Mouse (Mus musculus) CH12.LX (cell line): ENCODE data around the gene Pkdcc. TPM values are rescaled to one million over a fixed set of nuclear protein-coding genes. Genes with fewer than 3 reads are reported as not detected.

Experiments used
- DNase-seq: peaks from one replicate; pipeline ENCODE4 v3.0.0-alpha.2; 2013; ENCODE audit errors: extremely low read depth
- H3K27ac ChIP-seq: 2 replicates; pipeline ENCODE4 v1.5.1; 2012; ENCODE audit warnings: low read depth, mild to moderate bottlenecking, control low read depth, moderate library complexity; ENCODE audit not compliant: insufficient read depth
- H3K27me3 ChIP-seq: replicated peaks from 2 replicates; pipeline ENCODE3; 2012; ENCODE audit warnings: inconsistent platforms
- H3K36me3 ChIP-seq, 2 experiments: replicated peaks in 1 of 2; 2 replicates each; pipeline versions ENCODE3 to v1.6.1; 2012; ENCODE audit warnings: inconsistent platforms in 1 of 2, low read length in 1 of 2, mild to moderate bottlenecking in 1 of 2, mixed read lengths in 1 of 2, moderate library complexity in 1 of 2; ENCODE audit not compliant: control insufficient read depth in 1 of 2, insufficient read depth in 1 of 2
- H3K4me1 ChIP-seq, 2 experiments: 2 replicates each; pipeline ENCODE4 v1.6.1; 2012; ENCODE audit warnings: inconsistent platforms in 1 of 2, moderate library complexity in 1 of 2; ENCODE audit not compliant: insufficient read depth in 2 of 2, control insufficient read depth in 1 of 2
- H3K4me2 ChIP-seq: 2 replicates; pipeline ENCODE4 v1.6.1; 2012; ENCODE audit warnings: low read depth, mild to moderate bottlenecking, control low read depth; ENCODE audit not compliant: poor library complexity, insufficient read depth, severe bottlenecking
- H3K4me3 ChIP-seq, 3 experiments: fragments of 150-350 bp in 1 of 3; sonication (generic) in 1 of 3; replicated peaks in 1 of 3; 2 replicates each; pipeline versions ENCODE3 to v1.5.1; 2011 to 2012; ENCODE audit warnings: low read depth in 2 of 3, low read length in 2 of 3, mild to moderate bottlenecking in 2 of 3, moderate library complexity in 2 of 3, control low read depth in 1 of 3, improper control_type of control experiment in 1 of 3, inconsistent platforms in 1 of 3, mixed read lengths in 1 of 3; ENCODE audit not compliant: poor library complexity in 1 of 3
- H3K79me2 ChIP-seq: replicated peaks from 2 replicates; pipeline ENCODE4 v1.6.1; 2012; ENCODE audit warnings: mild to moderate bottlenecking, moderate library complexity; ENCODE audit not compliant: control insufficient read depth, poor library complexity, insufficient read depth, severe bottlenecking; ENCODE audit errors: extremely low read depth
- H3K9ac ChIP-seq: 2 replicates; pipeline ENCODE4 v1.6.1; 2012; ENCODE audit warnings: low read depth, mild to moderate bottlenecking, control low read depth, moderate library complexity; ENCODE audit not compliant: insufficient read depth
- H3K9me3 ChIP-seq: replicated peaks from 2 replicates; pipeline ENCODE3; 2012; ENCODE audit warnings: low read length, inconsistent platforms, mixed read lengths
- CHD2 ChIP-seq: IDR thresholded peaks from 2 replicates; pipeline ENCODE4 v1.6.1; 2011; ENCODE audit warnings: low read length, improper control_type of control experiment
- CTCF ChIP-seq, 2 experiments: IDR thresholded peaks in 1 of 2; conservative IDR thresholded peaks in 1 of 2; 2 replicates each; pipeline ENCODE4 v1.5.1; 2011 to 2012; ENCODE audit warnings: low read depth in 2 of 2, low read length in 2 of 2, improper control_type of control experiment in 1 of 2, inconsistent platforms in 1 of 2, mild to moderate bottlenecking in 1 of 2, moderate library complexity in 1 of 2
- E2F4 ChIP-seq: IDR thresholded peaks from 2 replicates; pipeline ENCODE4 v1.6.1; 2011; ENCODE audit warnings: low read depth, low read length, improper control_type of control experiment; ENCODE audit not compliant: insufficient replicate concordance
- ELF1 ChIP-seq: IDR thresholded peaks from 2 replicates; pipeline ENCODE4 v1.6.1; 2014; ENCODE audit warnings: low read depth, mild to moderate bottlenecking, inconsistent platforms, low read length, improper control_type of control experiment
- EP300 ChIP-seq: IDR thresholded peaks from 2 replicates; pipeline ENCODE4 v1.6.1; 2011; ENCODE audit warnings: low read length, improper control_type of control experiment
- GABPA ChIP-seq: IDR thresholded peaks from 2 replicates; pipeline ENCODE4 v1.6.1; 2012; ENCODE audit warnings: low read depth, low read length, improper control_type of control experiment, inconsistent platforms; ENCODE audit not compliant: insufficient replicate concordance
- HCFC1 ChIP-seq: IDR thresholded peaks from 2 replicates; pipeline ENCODE4 v1.6.1; 2012; ENCODE audit warnings: low read depth, mild to moderate bottlenecking, inconsistent platforms, low read length, improper control_type of control experiment
- IRF4 ChIP-seq: IDR thresholded peaks from 2 replicates; pipeline ENCODE4 v1.6.1; 2014; ENCODE audit warnings: low read depth, mild to moderate bottlenecking, inconsistent platforms, low read length, improper control_type of control experiment
- MAFK ChIP-seq: IDR thresholded peaks from 2 replicates; pipeline ENCODE4 v1.6.1; 2011; ENCODE audit warnings: low read length, improper control_type of control experiment; ENCODE audit not compliant: insufficient replicate concordance
- MEF2A ChIP-seq: IDR thresholded peaks from 2 replicates; pipeline ENCODE4 v1.6.1; 2014; ENCODE audit warnings: low read depth, mild to moderate bottlenecking, inconsistent platforms, low read length, improper control_type of control experiment, borderline replicate concordance
- NRF1 ChIP-seq: IDR thresholded peaks from 2 replicates; pipeline ENCODE4 v1.6.1; 2014; ENCODE audit warnings: low read depth, mild to moderate bottlenecking, inconsistent platforms, low read length, improper control_type of control experiment, moderate library complexity
- PAX5 ChIP-seq: IDR thresholded peaks from 2 replicates; pipeline ENCODE4 v1.6.1; 2012; ENCODE audit warnings: low read length, inconsistent platforms, mixed read lengths
- RAD21 ChIP-seq: IDR thresholded peaks from 2 replicates; pipeline ENCODE4 v1.6.1; 2011; ENCODE audit warnings: low read depth, mild to moderate bottlenecking, low read length, improper control_type of control experiment, moderate library complexity
- SMC3 ChIP-seq: IDR thresholded peaks from 2 replicates; pipeline ENCODE4 v1.6.1; 2011; ENCODE audit warnings: low read depth, low read length, improper control_type of control experiment
- TBP ChIP-seq: conservative IDR thresholded peaks from 2 replicates; pipeline ENCODE4 v1.6.1; 2011; ENCODE audit warnings: low read depth, low read length, improper control_type of control experiment
- TCF12 ChIP-seq: IDR thresholded peaks from 2 replicates; pipeline ENCODE4 v1.6.1; 2014; ENCODE audit warnings: low read depth, mild to moderate bottlenecking, inconsistent platforms, low read length, improper control_type of control experiment
- USF1 ChIP-seq: IDR thresholded peaks from 2 replicates; pipeline ENCODE4 v1.6.1; 2014; ENCODE audit warnings: low read depth, mild to moderate bottlenecking, inconsistent platforms, low read length, improper control_type of control experiment
- USF2 ChIP-seq: conservative IDR thresholded peaks from 2 replicates; pipeline ENCODE4 v1.6.1; 2011; ENCODE audit warnings: low read depth, low read length, improper control_type of control experiment
- ZKSCAN1 ChIP-seq: IDR thresholded peaks from 2 replicates; pipeline ENCODE4 v1.6.1; 2012; ENCODE audit warnings: low read depth, inconsistent platforms, low read length, improper control_type of control experiment, borderline replicate concordance
- ZNF384 ChIP-seq: IDR thresholded peaks from 2 replicates; pipeline ENCODE4 v1.6.1; 2012; ENCODE audit warnings: low read depth, low read length, improper control_type of control experiment, inconsistent platforms
- dilution Hi-C: fragments of 300-500 bp; cut with MboI; formaldehyde crosslinking; loops from 2 replicates; pipeline ENCODE4 v1.14.3; 2020; ENCODE audit warnings: low sequenced_read_pairs; ENCODE audit not compliant: extremely low pct_unique_long_range_greater_than_20kb, extremely low pct_ligation_motif_present
- in situ Hi-C: fragments of 300-500 bp; cut with MboI; formaldehyde crosslinking; loops from 3 replicates; pipeline ENCODE4 v1.14.3; 2019; ENCODE audit warnings: low sequenced_read_pairs, low pct_ligation_motif_present, low pct_unique_long_range_greater_than_20kb, mixed read lengths
- polyA plus RNA-seq: library from polyadenylated mRNA; unstranded; fragments of >175 nt; gene quantifications from 2 replicates; pipeline ENCODE4 v1.2.1, GENCODE M21; 2012; ENCODE audit warnings: low read depth; ENCODE audit not compliant: insufficient read length
- total RNA-seq, 2 experiments: library from RNA; depleted of rRNA; stranded (reverse); fragments of 300-350 nt in 1 of 2; fragments of >200 nt in 1 of 2; gene quantifications; 2 replicates each; pipeline ENCODE4 v1.2.3; 2012 to 2014

The Pkdcc gene
- total and polyA plus RNA-seq, 3 experiments, result 3.7 to 4.3 (median 4.2) TPM

- Histone ChIP-seq H3K79me2 (no peaks in the 10 kb centered on the region), H3K4me3 (no peak overlapping the region), H3K9ac (no peak overlapping the region), H3K27me3 (no peaks in the 10 kb centered on the region), H3K4me2 (no peak overlapping the region), H3K9me3 (no peaks in the 10 kb centered on the region), H3K27ac (no peak overlapping the region), H3K36me3 (no peaks in the 10 kb centered on the region), H3K4me1 (peaks cover 0 to 5% of the 10 kb centered on the region in 2 experiments; a peak in 1 of 4 replicates)
- dilution Hi-C loops, result no loop called here
- DNase-seq, result no peak
- in situ Hi-C loops, result no loop called here
- no peak for TF ChIP-seq CHD2
- TF ChIP-seq ZKSCAN1, result no peak
- no peak for TF ChIP-seq IRF4
- no peak for TF ChIP-seq E2F4
- TF ChIP-seq RAD21, result no peak
- TF ChIP-seq NRF1, result no peak
These were observed 32.9 kb upstream of the Pkdcc start for GRCm38 (mm10) chr17:83182061-83182664.

- dilution Hi-C loops, result no loop called here
- in situ Hi-C loops, result no loop called here
- H3K4me3 ChIP-seq, result no peak overlapping the region
- H3K27me3 ChIP-seq, result no peaks in the 10 kb centered on the region
- DNase-seq, result no peak
- H3K36me3 ChIP-seq, result no peaks in the 10 kb centered on the region
- no peak overlapping the region for H3K4me2 ChIP-seq
- peaks cover 0 to 5% of the 10 kb centered on the region in 2 experiments; a peak in 1 of 4 replicates for H3K4me1 ChIP-seq
- TF ChIP-seq RAD21 (no peak), PAX5 (no peak), ZNF384 (no peak), TCF12 (no peak), GABPA (no peak), USF1 (no peak), HCFC1 (no peak), TBP (no peak), USF2 (no peak), SMC3 (no peak), ELF1 (no peak), MEF2A (no peak), EP300 (no peak), CTCF (conservative IDR thresholded peaks at IDR 0.05 in 1 of 2, IDR thresholded peaks at IDR 0.05 in 1 of 2; ENCODE audit: low read depth in 2 of 2, low read length in 2 of 2) (no peak), MAFK (no peak)
- no peaks in the 10 kb centered on the region for H3K79me2 ChIP-seq
- H3K9me3 ChIP-seq, result no peaks in the 10 kb centered on the region
- H3K27ac ChIP-seq, result no peak overlapping the region
- no peak overlapping the region for H3K9ac ChIP-seq
These were observed 32.3 kb upstream of the Pkdcc start for GRCm38 (mm10) chr17:83182780-83183179.
